Mouse (Mus musculus) v-Abl transformed pro-B cells (cell line): Measurements from ENCODE around the gene Usf1.

Source experiments
- in situ Hi-C, 2 experiments: fragments of 400-800 bp; cut with MboI; formaldehyde crosslinking; loops; one replicate each; pipeline ENCODE4 v1.15.1; 2025; ENCODE audit not compliant: unreplicated experiment in 2 of 2

Usf1 gene

DNA sequence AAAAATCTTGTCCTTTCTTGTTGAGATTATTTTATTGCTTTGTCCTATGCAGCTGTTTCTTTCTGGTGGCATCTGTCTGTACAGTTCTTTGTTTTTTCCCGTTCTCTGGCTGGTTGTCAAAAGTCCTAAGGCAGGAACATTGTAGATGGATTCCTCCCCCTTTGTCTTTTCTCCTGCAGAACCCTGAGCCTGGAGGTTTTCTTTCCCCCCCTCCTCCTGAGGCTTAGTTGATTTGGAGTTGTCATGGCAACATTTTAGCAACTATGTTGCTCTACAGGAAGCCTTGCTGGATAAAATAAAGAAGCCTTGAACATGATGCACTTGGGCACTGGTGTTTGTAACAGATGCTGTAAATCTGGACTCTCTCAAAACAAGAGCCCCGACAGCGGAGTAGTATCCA, 1.3 kb downstream of the Usf1 start:
- in situ Hi-C loops: no loop called here

DNA sequence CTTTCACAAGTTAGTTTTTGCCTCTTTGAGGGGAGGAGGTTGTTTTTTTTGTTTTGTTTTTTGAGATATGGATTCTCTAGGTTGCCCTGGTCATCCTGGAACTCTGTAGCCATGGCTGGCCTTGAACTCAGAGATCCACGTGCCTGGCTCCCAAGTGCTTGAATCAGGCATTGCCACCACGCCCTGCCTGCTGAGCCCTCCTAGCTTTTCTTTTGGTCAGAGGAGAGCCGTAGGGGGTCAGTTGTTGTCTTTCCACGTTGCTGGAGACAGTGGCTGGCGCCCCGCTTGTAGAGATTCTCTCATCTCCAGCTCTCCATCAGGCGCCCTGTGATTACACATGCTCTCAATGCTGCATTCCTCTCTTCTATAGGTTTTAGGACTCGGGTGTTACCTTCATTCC, 2.5 kb downstream of the Usf1 start:
- in situ Hi-C loops: no loop called here

DNA sequence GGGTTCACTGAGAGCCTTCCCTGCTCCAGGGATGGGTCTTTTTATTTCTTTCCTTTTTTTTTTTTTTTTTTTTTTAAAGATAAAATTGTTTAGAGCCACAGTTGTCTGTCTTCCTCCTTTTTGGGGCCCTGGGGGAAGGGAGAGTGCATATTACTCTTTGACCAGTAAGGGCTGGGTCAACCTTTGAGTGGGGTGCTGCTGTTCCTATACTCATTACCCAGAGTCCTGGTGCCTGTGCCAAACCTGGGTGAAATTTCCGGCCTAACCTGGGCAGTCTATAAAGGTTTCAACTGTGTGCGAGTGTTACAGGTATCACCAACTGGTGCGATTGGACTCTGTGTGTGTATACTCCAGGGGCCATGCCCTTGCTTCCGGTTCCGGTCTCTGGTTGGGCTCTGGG, 7.5 kb downstream of the Usf1 start, which contains the start of gene Tstd1:
Tstd1 (plus strand) TSS at position 213 of the 400 bp plus-strand sequence.
- in situ Hi-C loops: no loop called here

DNA sequence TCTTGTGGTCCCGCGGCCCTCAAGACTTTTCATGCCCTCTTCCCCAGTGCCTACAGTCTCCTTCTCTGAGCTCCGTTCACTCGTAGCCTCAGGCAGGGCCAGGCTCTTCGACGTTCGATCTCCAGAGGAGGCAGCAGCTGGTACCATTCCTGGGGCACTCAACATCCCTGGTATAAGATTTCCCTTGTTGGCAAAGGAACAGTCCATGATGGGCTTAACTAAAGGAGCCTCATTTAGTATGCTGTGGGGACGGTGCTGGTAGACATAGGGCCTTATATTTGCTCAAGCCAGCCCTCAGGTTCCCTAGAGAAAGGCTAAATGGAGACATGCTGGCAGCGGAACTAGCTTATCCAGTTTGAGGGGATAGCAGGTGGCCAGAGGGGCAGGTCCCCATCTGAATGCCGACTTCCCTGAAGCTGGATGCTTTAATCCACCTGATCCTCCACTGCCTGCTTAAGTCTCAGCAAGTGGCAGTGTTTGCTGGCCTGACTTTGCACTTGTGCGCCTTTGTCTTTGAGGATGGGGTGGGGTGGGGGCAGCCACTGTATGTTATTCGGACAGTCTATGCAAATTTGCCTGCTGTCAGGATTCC, 8.3 kb downstream of the Usf1 start:
- in situ Hi-C loops: no loop called here

DNA sequence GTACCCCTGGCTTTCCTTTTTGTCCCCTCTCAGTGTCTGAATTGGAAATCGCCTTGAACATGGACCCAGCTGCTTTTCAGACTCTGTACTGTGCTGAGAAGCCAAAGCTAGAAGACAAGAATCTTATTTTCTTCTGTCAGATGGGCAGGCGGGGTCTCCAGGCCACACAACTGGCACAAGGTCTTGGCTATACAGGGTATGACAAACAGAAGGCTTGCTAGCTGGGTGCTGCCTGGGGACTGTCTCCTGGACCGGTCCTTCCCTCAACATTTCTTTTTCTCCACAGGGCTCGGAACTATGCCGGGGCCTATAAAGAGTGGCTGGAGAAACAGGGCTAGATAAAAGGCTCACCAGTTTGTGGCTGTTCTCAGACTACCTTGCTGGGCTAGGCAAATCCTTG, 8.8 kb downstream of the Usf1 start:
- in situ Hi-C loops: no loop called here

DNA sequence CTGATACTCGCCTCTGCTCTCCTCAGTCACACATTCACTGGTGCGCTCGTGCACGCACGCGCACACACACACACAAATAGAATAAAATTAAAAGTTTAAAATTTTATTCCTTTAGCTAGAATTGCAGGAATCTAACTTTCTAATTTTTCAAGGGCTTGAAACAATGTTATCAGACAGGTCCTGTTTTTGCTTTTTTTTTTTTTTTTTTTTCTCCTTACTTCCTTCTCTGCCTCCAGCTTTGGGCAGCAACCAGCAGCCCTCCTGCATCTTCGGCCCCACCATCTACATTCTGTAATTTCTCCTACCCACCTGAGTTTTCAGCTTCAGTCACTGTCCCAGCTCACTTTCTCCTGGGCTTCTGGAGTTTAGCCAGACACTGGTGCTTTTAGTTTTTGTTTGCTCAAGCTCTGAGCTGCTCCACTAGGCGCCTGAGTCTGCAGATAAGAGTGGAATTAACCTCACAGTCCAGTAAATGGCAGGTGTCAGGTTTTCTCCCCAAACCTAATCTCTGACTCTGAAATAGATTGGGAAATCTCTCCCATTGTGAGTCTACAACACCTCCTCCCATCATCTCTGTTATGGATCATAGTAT, 11.5 kb downstream of the Usf1 start:
- in situ Hi-C loops: no loop called here

DNA sequence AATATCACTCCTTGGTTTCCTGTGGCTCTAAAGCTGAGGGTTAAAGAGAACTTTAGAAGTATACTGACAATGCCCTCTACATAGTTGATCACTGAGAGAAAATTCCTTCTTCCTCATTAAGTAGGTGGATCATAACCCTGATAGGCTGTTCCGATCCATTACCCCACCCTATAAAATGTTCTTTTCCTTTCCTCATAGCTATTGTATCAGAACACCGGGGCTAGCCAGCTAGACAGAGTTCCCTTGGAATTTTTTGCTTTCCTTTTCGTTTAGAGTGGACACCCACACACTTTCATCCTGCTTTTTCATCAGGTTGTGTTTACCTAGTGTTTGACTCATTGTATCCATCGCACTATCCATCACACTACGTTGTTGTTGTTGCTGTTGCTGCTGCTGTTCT, 13.5 kb downstream of the Usf1 start:
- in situ Hi-C loops: no loop called here

DNA sequence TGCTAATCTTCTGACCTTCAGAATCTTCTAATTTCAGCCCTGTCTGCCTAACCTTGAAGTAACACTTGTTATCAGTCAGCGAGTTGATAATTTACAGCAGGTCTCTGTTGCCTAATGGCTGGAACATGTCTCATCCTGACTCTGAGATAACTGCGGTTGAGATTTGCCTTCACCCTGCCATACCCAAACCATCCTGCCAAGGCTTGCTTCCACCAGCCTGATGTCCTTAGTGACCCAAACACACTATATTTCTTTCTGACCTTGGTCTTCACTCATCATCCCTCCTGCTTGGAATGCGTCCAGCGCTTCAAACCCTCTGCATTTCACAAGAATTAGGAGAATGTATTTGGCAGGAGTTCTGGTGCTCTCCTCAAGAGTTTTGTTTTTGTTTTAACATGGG, 14.0 kb downstream of the Usf1 start:
- in situ Hi-C loops: no loop called here

DNA sequence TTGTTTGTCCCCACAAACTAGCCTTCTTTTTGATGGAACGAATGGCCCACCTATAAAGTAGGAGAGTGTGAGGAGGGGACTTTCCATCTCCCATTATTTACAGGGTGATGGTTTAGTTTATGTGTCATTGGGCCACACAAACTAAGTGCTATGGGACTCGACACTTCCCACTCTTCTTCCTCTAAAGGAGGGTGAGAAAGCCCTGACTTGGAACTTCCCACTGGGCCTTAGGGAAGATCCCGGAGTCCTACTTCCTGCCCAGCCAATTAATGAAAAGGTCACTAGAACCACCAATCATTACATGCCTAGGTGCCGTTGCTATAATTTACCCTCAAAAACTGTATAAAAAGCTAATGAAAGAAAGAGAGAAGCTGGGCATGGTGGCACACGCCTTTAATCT, 21.0 kb downstream of the Usf1 start:
- in situ Hi-C loops: no loop called here

DNA sequence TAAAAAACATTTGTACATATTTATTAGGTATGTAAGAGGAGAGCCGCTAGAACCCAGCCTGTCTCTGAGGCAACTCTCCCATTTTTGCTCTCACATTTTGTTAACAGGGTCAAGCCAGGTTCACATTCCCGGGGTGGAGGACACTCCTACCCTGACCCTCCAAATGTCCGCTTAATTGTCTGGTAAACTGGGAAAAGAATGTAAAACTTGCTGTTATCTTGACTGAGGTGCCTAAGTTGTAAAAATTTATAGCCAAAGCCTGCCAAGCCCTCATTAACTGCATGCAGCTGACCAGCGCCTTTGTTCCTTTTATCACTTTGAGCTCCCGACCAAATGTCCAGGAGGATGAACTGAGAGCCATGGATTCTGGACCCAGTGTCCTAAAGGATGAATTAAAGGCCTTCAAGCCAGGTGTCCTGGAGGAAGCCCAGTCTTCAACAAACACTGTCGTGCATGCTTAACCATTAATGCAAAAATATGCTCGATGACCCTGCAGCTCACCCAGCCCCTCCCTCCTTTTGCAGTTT, 24.2 kb downstream of the Usf1 start:
- in situ Hi-C loops: no loop called here

DNA sequence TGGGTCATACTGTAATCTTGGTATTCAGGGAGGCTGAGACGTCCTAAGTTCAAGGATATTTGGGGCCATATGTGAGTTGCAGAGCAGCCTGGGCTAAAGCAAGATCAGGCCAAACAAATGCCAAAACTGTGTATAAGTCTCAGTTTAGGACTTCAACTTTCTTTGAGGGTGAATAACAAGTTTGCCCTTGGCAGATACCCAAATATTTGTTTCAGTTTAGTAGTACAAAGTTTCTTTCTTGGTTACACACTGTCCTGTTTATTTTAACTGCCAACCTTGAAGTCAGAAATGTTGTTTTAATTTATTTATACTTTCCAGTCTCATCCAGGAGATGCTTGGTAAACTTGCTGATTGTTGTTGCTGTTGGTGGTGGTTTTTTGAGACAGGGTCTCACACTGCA, 24.9 kb downstream of the Usf1 start:
- in situ Hi-C loops: no loop called here

DNA sequence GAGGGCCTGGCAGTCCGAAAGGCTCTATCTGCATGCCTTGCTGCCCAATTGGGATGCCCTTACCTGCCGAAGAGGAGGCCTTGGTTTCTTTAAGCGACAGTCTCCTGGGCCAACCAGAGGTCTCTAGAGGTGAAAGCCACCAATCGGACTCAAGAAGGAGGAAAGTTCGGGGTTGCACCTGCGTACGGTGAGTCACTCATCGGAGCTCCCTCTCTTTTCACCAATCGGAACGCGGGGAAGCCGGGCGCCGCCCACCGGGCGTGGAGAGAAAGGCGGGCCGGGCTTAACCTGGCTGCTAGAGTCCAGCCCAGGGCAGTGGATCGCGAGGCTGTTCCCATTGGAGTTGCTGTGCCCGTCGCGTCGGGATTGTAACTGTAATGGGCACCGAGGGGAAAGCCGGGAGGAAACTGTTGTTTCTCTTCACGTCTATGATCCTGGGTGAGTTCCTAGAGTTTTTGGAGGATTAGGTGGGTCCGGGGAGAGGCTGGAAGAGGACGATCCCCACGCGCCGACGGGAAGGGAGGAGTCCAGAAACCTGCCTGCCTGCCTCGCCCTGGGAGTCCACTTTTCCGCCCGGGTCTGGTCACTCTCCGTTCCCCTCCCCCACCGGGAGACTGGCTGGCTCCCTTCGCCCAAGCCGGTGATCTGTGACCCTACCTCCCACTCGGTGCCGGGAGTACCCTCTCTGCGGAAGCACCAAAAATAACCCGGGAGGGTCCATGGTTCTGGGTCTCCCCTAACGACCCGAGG, 26.3 kb downstream of the Usf1 start, which contains the start of gene F11r:
F11r (plus strand) TSS at position 272 of the 750 bp plus-strand sequence.
- in situ Hi-C loops: no loop called here

DNA sequence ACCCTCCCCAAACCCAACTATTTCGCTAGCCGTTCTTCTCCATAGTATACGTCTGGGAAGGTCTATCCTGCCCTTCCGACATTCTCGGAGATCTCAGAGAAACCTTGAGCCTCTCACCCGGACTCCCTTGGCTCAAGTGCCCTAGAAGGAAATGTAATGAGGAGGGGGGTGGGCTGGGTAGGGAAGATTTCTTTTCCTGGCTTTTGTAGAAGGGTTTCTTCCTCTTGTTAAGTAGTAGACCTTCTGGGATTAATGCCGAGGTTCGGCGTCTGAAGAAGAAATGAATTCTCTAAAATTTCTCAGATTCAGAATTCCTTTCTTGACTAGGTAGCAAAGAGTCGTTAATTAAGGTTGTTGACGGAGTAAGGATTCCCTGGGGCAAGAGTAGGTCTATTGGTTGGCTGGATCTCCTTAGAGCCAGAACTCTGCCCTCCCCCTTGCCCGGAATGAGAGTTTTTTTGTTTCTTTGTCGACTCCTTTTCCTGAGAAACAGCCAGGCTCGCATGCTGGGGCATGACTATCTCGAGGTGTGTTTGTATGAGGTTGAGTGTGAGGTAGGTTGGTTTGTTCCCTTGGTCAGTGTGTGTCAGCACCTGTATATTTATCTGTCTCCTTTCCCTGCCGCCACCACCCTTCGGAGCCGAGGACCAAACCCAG, 27.0 kb downstream of the Usf1 start:
- in situ Hi-C loops: no loop called here

DNA sequence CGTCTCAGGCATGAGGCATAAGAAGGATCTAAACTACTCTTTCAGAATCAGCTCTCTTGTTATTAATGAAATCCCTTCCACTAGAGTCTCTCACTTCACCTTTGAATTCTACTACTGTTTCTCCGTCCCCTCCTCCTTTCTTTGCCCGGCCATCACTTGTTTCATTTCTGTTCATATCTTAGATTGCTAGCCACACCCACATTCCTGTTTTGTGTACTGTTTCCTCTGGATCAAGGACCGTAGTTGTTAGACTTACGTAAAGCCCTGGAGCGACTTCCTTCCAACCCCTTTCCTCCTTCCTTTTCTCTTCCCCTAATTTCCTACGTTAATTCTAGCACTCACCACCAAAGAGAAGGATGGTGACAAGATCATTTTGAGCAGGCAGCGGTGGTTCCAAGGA, 28.0 kb downstream of the Usf1 start:
- in situ Hi-C loops: no loop called here

DNA sequence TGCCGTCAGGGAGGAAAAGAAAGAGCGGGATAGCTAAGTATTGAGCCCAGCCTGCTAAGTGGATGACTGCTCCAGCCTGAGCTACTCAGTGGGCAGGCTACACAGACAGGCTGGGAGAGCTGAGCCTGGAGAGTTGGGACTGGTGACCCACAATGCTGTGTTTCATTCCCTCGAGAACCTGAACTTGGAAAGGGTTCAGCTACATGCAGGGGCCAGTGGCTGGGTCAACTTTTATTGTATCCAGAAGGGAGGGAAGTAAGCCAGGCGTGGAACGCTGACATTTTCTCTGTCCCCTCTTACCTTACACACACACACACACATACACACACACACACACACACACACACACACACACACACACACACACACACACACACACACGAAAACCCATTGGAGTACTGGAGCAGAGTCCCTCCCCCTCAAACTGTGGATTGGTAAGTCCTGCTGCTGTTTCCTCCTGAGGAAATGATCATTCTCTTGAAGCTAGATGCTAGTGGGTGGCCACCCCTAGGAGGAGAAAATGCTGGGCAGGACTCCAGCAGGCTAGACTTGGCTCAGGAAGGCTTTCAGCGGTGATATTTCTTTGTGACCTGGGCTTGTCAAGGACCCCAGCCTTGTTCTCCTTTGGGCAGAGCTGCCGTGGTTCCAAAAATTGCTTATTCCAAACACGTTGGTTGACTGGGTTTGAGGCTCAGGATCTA, 29.1 kb downstream of the Usf1 start:
- in situ Hi-C loops: no loop called here

DNA sequence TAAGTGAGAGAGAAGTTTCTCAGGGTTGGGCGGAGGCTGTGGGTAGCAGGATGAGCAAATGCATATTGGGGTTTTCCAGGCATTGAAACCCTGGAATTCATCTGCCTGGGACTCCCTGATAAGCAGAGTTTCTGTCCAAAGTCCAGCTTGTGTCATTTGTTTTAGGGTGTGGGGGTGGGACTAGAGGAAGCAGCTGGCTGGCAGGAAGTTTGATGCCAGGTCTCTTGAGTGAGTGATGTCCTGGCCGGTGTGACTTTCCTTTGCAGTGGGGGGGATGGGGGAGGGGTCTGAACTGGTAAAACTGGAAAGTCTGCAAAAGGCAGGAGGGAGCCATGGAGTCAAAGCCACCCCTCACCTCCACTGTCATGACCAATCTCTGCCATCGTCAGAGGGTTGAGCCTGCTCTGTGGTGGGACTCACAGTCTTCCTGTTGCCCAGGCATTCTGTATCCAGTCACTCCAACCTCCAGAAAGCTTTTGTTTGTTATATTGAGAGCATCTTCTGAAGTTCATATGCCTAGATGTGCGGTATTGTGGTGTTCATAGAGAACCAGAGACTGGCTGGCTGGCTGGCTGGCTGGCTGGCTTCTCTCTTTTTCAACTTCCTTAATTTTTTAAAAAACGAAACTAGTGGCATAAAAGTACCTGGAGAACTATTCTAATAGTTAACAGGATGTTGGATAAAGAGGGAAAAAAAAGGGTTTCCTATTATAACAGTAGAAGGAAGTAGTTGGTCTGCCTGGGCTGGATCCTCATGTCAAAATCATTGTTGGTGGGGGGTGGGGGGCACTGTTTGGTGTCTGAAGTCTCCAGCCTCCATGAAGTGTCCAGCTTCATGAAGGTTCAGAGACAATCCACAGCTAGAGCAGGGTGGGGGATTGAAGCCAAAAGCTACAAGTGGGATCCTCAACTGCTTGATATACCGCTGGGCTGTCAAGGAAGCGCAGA, 30.6 kb downstream of the Usf1 start:
- in situ Hi-C loops: no loop called here

DNA sequence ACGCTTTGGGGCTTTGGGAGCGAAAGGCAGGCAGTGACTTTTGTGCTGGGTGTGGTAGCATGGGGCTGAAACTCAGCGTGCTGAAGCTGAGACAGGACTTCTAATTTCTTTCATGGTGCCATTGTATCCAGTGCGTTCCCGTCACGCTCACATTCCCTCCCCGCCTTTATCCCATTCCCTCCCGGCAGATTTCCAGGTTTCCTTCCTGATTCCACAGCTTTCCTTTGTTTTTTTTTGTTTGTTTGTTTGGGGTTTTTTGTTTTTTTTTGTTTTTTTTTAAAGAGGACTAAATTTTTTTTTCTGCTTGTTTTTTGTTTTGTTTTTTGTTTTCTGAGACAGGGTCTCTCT, 31.3 kb downstream of the Usf1 start:
- in situ Hi-C loops: no loop called here

DNA sequence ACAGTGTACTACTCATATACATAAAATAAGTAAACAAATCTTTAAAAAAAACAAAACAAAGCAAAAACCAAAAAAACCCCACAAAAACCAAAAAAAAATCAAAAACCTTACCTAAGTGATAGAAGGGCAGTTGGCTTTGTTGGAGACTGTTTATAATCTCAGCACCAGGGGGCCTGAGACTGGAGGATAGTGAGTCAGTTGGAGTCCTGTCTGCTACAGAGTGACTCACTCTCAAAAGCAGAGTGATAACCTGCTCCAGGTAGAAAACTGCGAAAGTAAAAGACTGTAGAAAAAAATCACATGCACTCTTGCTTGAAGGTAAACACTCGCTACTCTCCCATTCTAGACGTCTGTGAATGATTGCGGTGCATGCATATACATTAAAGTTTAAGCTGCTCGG, 33.9 kb downstream of the Usf1 start:
- in situ Hi-C loops: no loop called here

DNA sequence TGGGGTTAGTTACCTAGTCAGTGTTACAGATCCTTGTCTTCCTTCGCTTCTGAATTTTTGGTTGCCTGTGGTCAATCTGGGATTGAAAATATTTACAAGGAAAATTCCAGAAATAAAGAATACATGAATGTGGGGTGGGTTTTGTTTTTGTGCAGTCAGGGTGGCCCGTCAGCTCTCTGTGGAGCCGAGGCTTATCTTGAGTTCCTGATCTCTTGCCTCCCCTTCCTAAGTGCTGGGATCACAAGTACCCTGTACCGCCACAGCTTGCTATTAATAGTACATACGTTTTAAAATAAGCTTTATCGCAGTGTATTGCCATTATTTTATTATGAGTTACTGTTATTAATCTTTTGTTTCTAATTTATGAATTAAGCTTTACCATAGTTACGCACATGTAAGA, 35.7 kb downstream of the Usf1 start:
- in situ Hi-C loops: no loop called here

DNA sequence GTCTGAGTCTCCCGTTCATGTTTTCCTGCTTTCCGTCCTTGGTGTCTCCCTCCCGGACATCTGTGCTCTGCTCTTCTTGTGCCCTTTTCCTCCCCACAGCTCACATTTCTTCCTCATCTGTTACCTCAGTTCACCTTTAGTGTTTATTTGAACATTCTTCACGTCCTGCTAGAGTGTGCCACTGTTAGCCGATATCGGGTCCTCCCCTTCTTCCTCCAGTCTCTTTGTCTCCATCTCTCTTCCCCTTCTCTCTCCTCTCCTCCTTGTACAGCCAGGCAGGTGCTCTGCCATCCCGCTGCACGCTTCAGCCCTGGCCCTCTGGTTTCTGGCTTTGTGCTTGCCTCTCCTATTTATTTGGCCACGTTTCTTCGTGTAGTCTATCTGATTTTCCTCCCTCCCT, 36.6 kb downstream of the Usf1 start:
- in situ Hi-C loops: no loop called here
